Mouse (Mus musculus): Measurements from ENCODE around the gene Kif21b.

GRCm38 (mm10) chr1:136142336-136142735 lies 11.1 kb downstream of the Kif21b start:
- TF ChIP-seq POLR2A (IDR thresholded peaks at IDR 0.05; ENCODE audit: borderline replicate concordance, insufficient read depth, low read length) (no peak), CTCF (IDR thresholded peaks at IDR 0.05; ENCODE audit: borderline replicate concordance, insufficient read depth, low read depth, low read length) (no peak)
